Mouse (Mus musculus): ENCODE measurements at regions not wholly inside any gene's neighbourhood (a gene's known extent, or its start where the extent isn't known, plus 50 kb on each side); places are given as distances from the start of the nearest gene placed in this dataset.

DNA sequence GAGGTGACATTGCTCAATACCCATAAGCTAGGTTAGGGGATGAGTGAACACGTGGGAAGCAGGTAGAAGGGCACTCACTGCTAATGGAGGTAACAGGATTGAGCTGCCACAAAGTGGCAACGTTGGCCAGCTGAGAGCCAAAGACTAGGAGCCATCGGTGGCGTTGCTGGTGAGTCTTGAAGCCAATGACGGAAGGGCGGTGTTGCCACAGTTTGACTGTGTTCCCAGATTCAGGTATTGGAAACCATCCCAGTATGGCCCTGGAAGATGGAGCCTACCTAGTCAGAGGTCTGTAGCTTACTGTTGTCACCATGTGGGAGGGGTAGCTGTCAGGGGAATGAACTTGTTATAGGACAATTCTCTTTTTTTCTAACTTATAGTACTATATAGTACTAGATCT, 158.4 kb downstream of the Ly86 start:
- DNase-seq (ENCODE audit: low read depth, low spot score) = no peak

DNA sequence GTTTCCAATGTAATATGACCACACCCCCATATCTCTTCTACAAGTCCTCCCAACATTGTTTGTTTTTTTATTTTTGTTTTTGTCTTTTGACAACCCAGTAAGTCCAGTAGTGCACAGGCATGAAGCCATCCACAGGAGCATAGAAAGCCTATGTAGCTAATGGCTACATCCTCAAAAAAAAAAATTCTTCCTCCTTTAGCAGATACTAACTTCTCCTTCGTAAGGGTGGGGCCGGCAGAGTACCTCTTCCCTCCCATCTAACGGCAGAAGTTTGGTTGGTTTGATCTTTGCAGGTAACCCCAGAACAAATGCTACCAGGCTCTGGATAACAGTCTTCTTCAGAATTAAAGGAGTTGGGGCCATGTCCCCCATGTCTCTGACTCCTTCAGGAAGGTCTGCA, 158.9 kb downstream of the Ly86 start:
- no peak for DNase-seq (ENCODE audit: low read depth, low spot score)

DNA sequence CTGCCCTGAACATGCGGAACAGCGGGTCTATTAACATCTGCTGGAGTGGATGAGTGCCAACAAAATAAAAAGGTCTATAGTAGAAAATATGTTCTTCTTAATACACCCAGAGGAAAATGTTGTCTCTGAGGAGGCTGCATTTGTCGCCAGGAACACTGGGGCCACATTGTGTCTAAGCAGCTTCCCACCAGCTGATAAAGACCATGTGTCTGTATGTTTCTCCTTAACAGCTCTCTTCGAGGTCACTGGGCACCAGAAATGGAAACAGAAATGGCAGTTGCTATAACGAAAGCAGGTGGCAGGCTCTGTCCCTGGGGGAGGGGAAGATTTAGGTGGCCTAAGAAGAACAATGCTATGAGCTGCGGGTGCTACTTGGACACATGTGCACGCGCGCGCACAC, 159.4 kb downstream of the Ly86 start:
- DNase-seq (ENCODE audit: low read depth, low spot score) = no peak

DNA sequence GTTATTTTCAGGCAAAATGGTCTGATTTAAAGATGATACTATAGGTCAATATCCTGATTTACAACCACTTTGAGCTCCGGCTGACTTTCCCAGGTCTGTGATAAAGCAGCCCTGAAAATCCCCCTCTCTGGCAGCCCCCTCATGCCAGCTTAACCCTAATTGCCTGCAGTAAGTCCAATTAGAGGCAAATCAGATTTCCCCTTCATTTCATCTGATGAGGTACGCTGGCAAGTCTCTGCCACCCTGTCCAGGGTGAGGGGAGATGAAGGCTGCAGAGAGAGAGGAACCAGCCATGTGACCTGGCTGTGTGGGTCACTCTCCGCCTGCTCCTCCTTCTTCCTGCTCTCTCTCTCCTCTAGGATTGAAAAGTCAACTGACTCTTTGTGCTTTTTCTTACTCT, 160.6 kb downstream of the Ly86 start:
- DNase-seq (ENCODE audit: low read depth, low spot score) = no peak

DNA sequence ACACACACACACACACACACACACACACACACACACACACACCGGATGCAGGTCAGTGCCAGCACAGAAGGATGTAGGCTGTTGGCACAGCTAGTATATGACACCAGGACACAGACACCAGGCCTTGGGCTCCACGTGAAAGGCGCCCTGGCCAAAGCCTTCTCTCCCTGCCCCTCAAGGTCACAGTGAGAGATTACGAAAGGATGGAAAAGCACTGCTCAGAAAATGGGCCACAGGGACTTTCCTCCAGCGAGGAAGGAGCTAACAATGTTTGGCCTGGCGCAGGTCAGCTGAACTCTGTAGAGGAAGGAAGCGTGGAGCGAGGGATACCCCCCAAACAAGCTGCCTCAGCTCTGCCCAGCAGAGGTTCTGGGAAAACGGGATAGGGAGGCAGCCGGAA, 161.0 kb downstream of the Ly86 start:
- peak; percentile 32 for DNase-seq (ENCODE audit: low read depth, low spot score)

DNA sequence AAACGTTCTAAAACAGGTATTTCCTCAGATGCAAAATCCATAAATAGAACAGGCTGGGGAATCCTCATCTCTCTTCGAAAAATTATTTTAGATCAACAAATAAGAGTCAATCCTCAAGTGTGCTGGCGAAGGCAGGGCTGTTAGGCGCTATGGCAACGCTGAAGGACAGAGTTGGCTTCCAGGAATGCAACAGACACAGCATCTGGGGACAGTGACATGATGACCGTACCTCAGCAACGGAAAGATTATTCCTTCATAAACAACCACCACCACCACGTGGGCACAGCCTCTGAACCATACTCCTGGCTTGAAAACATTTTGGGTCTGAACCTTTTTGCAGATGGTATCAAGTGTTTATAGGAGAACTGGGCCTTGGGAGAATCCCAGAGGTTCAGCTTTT, 161.7 kb downstream of the Ly86 start:
- DNase-seq (ENCODE audit: low read depth, low spot score) = no peak

DNA sequence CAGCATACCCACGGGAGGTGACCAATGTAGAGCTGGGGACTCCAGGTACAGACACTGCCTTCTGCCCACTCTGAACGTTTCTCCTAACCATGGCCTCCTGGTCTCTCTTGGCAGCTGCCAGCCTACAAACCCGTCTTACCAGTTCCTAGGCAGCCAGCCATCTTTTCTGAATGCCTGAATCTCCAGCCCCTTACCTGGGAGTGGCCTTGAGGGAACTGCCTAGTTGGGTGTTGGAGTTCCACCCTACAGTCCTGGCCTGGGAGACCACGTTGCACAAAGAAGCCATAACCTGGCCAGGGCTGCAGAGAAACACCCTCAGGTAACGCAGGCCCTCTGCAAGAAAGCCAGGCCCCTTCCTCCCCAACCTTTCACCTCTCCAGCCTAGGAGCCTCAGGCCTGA, 162.1 kb downstream of the Ly86 start:
- no peak for DNase-seq (ENCODE audit: low read depth, low spot score)

- no peak for DNase-seq (ENCODE audit: low read depth, low spot score)
These were observed 163.7 kb downstream of the Ly86 start for GRCm38 (mm10) chr13:37508385-37509351.

- DNase-seq (ENCODE audit: low read depth, low spot score) = no peak
These were observed 164.4 kb downstream of the Ly86 start for GRCm38 (mm10) chr13:37509352-37509851.

- DNase-seq (ENCODE audit: low read depth, low spot score) = no peak
These were observed 165.5 kb downstream of the Ly86 start for GRCm38 (mm10) chr13:37510511-37510910.

GRCm38 (mm10) chr13:37511006-37511405, 166.0 kb downstream of the Ly86 start:
- no peak for DNase-seq (ENCODE audit: low read depth, low spot score)

DNA sequence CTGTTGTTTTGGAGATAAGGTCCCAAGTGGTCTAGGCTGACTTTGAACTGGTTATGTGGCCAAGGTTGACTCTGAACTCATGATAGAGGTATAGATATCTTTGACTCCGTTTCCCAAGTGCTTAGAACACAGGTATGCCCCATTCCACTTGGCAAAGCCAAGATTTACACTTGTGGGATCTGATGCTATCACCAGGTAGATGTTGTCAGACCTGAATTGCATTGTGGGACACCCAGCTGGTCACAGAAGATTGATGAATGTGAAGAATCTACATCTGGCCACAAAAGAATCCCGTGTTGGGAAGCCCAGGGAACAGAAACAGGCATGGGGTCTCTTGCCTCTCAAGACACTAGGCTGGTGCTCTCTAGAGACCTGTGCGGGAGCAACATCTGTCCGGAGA, 166.4 kb downstream of the Ly86 start:
- DNase-seq (ENCODE audit: low read depth, low spot score) = no peak

DNA sequence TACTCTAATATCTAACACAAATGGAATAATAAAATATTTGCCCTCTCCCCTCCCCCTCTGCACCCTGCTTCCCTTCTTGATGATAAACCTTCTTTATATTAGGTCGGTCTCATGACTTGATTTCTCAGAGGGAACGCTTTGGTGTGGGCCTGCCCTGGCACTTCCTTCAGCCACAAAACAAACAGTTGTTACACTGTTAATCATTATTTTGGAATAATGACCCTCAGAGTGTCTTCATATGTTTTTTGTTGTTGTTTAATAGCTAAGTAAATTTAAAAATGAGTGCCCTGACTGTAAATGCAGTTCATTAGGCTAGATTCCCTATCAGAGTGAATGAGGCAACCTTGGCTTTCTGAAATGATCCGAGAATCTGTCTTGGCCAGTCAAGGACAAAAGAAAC, 167.8 kb downstream of the Ly86 start:
- no peak for DNase-seq (ENCODE audit: low read depth, low spot score)

GRCm38 (mm10) chr13:37513206-37513904, 168.3 kb downstream of the Ly86 start:
- no peak for DNase-seq (ENCODE audit: low read depth, low spot score)

GRCm38 (mm10) chr13:37513905-37514607, 169.0 kb downstream of the Ly86 start:
- peak; percentile 70 for DNase-seq (ENCODE audit: low read depth, low spot score)

DNA sequence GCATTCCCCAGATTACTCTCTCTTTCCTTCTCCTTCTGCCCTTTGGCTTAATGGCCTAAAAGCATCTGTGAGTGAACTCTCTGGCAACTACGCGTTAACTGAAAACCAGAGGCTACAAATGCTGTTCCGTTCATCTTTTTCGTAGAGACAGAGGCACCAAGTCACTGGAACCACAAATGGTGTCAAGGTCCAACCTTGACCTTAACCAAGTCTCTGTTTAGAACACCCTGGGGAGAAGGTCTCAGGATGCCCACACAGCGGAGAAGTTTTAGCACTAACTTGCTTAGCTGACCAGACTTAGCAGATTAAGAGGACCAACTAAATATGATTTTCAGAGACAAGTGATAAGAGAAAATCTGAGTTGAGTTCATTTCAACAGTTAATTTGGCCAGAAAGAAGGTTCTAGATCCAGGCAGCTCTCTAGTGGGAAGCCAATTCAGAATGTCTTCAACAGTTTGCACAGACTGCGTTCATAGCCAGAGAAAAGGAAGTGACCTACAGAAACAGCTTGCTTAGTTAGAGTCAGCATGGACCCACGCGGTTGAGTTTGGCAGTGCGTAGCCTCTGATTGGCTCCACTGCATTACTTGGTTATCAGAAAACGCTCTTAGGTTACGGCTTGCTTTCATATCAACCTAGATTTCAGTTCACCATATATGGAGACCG, 169.8 kb downstream of the Ly86 start:
- no peak for DNase-seq (ENCODE audit: low read depth, low spot score)

DNA sequence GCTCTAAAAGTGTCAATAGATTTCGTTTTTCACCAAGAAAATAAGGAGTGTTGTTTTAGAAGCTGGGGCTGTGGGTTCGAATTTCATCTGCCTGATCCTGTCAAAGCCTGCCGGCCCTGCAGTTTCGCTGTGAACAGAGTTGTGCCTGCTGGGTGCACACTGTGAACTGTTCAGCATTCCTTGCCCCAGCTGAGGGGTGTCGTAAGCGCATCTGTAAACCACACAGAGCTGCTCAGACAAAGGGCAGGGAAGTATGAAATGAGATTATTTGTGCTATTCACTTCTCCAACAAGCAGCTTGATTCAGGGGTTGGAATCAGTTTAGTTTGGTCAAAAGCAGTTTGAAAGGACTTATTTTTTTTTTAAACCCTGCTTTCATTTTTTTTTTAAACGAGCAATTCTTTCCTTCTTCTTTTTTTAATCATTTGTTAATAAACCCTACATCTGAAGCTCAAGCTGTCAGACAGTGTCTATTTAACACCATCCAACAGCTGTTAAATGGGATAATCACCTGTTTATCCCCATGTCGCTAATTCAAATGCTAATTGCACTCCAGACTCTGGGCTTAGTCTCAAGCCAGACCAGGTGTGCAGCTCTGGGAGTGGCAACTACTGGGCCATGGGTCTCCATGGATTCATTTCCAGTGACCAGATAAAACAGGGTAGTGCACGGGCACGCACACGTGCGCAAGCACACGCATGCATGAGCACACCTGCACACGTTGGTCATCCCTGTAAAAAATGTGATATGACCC, 172.2 kb downstream of the Ly86 start:
- DNase-seq (ENCODE audit: low read depth, low spot score) = no peak

DNA sequence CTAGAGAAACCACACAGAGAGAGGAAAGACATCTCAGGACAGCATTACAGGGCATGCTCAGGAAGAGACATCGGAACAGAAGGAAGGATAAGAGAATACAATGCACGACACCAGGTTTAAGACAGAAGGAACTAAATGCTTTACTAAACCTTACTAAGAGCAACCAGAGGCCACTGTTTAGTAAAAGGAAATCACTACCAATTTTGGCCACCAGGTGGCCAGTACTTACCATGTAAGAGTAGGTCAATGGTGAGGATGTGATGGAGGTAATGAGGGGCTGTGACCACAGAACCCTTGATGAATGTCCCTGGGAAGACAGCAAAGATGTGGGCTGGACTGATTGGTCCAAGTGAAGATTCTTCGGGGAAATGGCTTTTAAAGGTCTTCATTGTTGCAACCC, 174.9 kb downstream of the Ly86 start:
- peak; percentile 21 for DNase-seq (ENCODE audit: low read depth, low spot score)

- DNase-seq (ENCODE audit: low read depth, low spot score) = no peak
These were observed 180.2 kb downstream of the Ly86 start for GRCm38 (mm10) chr13:37525097-37525726.

- no peak for DNase-seq (ENCODE audit: low read depth, low spot score)
These were observed 181.1 kb downstream of the Ly86 start for GRCm38 (mm10) chr13:37526102-37526501.

Data from brain, adult 2 months (tissue).